Mouse (Mus musculus): ENCODE measurements around the gene Ap4b1. TPM values are rescaled to one million over a fixed set of nuclear protein-coding genes. Genes with fewer than 3 reads are reported as not detected.

Gene Ap4b1
- total RNA-seq, 1 experiment = 12.8 TPM

DNA sequence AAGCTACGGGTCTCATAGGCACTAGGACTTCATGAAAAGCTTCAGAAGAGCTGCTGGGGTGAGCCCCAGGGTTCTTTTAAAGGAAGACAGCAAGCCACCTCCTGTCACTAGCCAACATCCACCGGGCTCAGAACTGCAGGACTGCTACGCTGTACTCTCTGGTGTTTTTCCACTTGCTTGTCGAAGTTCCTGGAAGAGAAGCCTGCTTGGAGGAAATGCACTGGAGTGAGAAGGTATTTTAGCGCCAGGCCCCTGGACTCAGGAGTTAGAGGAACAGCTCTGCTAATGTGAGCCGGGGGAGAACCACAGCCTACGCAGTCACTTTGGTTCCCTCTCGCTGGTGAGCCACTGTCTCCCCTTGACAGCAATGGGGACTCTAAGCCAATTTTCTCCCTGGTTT lies 6.5 kb upstream of the Ap4b1 start:
- Histone ChIP-seq H3K4me1 (ENCODE audit: control insufficient read depth in 2 of 2, insufficient read depth in 2 of 2, low read length in 2 of 2, poor library complexity in 1 of 2) (no peaks in the 10 kb centered on the region), H3K36me3 (ENCODE audit: control insufficient read depth, insufficient read depth, low read length, poor library complexity, severe bottlenecking) (peaks cover 9% of the 10 kb centered on the region), H3K4me3 (ENCODE audit: insufficient read depth in 1 of 2, low read depth in 1 of 2, low read length in 2 of 2, poor library complexity in 1 of 2, severe bottlenecking in 1 of 2) (no peak overlapping the region), H3K9ac (ENCODE audit: insufficient read depth, low read depth, low read length, poor library complexity, severe bottlenecking) (no peak overlapping the region), H3K9me3 (ENCODE audit: control insufficient read depth, insufficient read depth, low read depth, low read length) (no peaks in the 10 kb centered on the region), H3K27ac (ENCODE audit: insufficient read depth, low read depth, low read length, poor library complexity, severe bottlenecking) (no peak overlapping the region)
- DNase-seq (ENCODE audit: low read depth, low spot score) = no peak
- in situ Hi-C loops (cut with MboI; ENCODE audit: low sequenced_read_pairs in 2 of 2, unreplicated experiment in 2 of 2) = no loop called here
- TF ChIP-seq MAFK (IDR thresholded peaks at IDR 0.05; ENCODE audit: insufficient read depth, low read depth, low read length) (no peak), ZC3H11A (IDR thresholded peaks at IDR 0.05; ENCODE audit: borderline replicate concordance, low read depth, low read length) (no peak), CHD2 (IDR thresholded peaks at IDR 0.05; ENCODE audit: low read depth, low read length) (no peak), HCFC1 (IDR thresholded peaks at IDR 0.05; ENCODE audit: borderline replicate concordance, insufficient read depth, low read length) (no peak), ZNF384 (IDR thresholded peaks at IDR 0.05; ENCODE audit: low read depth, low read length) (no peak)

DNA sequence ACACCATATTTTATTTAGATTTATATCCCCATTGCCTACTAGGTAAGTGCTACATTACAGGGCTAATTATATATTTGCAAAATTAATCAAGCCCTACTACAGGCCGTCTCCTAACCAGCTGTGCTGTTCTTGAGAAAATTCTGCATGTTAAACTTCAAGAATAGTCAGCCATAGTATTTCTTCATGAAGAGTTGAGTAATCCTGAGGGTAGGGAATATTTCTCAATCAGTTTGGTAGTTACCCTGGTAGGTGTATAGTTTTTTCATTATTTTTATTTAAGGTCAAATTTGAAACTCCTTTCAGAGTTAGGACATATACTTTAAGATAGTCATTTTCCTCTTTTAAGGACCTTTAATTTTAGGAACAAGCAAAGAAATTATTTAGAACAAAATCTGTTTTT lies 3.6 kb upstream of the Ap4b1 start:
- Histone ChIP-seq H3K4me1 (ENCODE audit: control insufficient read depth in 2 of 2, insufficient read depth in 2 of 2, low read length in 2 of 2, poor library complexity in 1 of 2) (no peaks in the 10 kb centered on the region; a peak in 1 of 4 replicates), H3K27ac (ENCODE audit: insufficient read depth, low read depth, low read length, poor library complexity, severe bottlenecking) (no peak overlapping the region), H3K36me3 (ENCODE audit: control insufficient read depth, insufficient read depth, low read length, poor library complexity, severe bottlenecking) (peaks cover 9% of the 10 kb centered on the region), H3K9ac (ENCODE audit: insufficient read depth, low read depth, low read length, poor library complexity, severe bottlenecking) (no peak overlapping the region), H3K9me3 (ENCODE audit: control insufficient read depth, insufficient read depth, low read depth, low read length) (no peaks in the 10 kb centered on the region), H3K4me3 (ENCODE audit: insufficient read depth in 1 of 2, low read depth in 1 of 2, low read length in 2 of 2, poor library complexity in 1 of 2, severe bottlenecking in 1 of 2) (no peak overlapping the region)
- DNase-seq (ENCODE audit: low read depth, low spot score) = no peak
- TF ChIP-seq ZNF384 (IDR thresholded peaks at IDR 0.05; ENCODE audit: low read depth, low read length) = no peak
- TF ChIP-seq CHD2 (IDR thresholded peaks at IDR 0.05; ENCODE audit: low read depth, low read length) = no peak
- in situ Hi-C loops (cut with MboI; ENCODE audit: low sequenced_read_pairs in 2 of 2, unreplicated experiment in 2 of 2) = no loop called here

DNA sequence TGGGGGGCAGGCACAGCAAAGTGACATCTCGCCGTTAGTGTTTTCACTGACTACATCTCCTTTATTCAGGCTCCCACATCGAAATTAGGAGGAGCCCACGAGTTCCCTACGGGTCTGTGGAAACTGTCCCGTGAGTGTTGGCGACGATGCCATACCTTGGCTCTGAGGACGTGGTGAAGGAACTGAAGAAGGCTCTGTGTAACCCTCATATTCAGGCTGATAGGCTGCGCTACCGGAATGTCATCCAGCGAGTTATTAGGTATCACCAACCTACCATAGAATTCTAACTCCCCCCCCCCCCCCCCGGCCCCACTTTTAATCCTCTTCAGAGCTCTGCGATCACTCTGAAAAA lies 455 bp downstream of the Ap4b1 start:
- H3K4me3 ChIP-seq (ENCODE audit: insufficient read depth in 1 of 2, low read depth in 1 of 2, low read length in 2 of 2, poor library complexity in 1 of 2, severe bottlenecking in 1 of 2) = peak overlapping the region; percentile 77 to 91
- peak overlapping the region; percentile 80 for H3K9ac ChIP-seq (ENCODE audit: insufficient read depth, low read depth, low read length, poor library complexity, severe bottlenecking)
- H3K9me3 ChIP-seq (ENCODE audit: control insufficient read depth, insufficient read depth, low read depth, low read length) = no peaks in the 10 kb centered on the region
- TF ChIP-seq HCFC1 (IDR thresholded peaks at IDR 0.05; ENCODE audit: borderline replicate concordance, insufficient read depth, low read length) = no peak
- TF ChIP-seq CHD2 (IDR thresholded peaks at IDR 0.05; ENCODE audit: low read depth, low read length) = no peak
- no peak for TF ChIP-seq ZNF384 (IDR thresholded peaks at IDR 0.05; ENCODE audit: low read depth, low read length)
- no peak for TF ChIP-seq ZC3H11A (IDR thresholded peaks at IDR 0.05; ENCODE audit: borderline replicate concordance, low read depth, low read length)
- TF ChIP-seq MAFK (IDR thresholded peaks at IDR 0.05; ENCODE audit: insufficient read depth, low read depth, low read length) = no peak
- in situ Hi-C loops (cut with MboI; ENCODE audit: low sequenced_read_pairs in 2 of 2, unreplicated experiment in 2 of 2) = no loop called here
- no peaks in the 10 kb centered on the region for H3K36me3 ChIP-seq (ENCODE audit: control insufficient read depth, insufficient read depth, low read length, poor library complexity, severe bottlenecking)
- H3K4me1 ChIP-seq (ENCODE audit: control insufficient read depth in 2 of 2, insufficient read depth in 2 of 2, low read length in 2 of 2, poor library complexity in 1 of 2) = no peaks in the 10 kb centered on the region; a peak in 1 of 4 replicates
- peak overlapping the region; percentile 37; the same call in 1 of the 2 replicates for H3K27ac ChIP-seq (ENCODE audit: insufficient read depth, low read depth, low read length, poor library complexity, severe bottlenecking)
- no peak for DNase-seq (ENCODE audit: low read depth, low spot score)

DNA sequence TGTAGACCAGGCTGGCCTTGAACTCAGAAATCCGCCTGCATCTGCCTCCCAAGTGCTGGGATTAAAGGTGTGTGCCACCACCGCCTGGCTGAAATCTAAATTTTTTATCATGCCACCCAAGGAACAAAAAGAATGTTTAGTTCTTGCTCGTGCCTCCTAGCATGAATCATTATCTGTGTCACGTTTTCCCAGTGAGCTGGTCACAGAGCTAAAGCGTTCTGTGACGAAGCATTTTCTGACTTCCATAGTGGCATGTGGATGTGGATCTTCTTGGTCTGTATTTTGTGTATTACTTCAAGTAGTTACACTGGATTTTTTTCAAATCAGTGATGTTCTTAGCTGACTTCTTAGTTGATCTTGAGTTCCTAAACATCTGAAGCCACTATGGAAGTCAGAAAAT lies 1.6 kb downstream of the Ap4b1 start:
- no peak for DNase-seq (ENCODE audit: low read depth, low spot score)
- in situ Hi-C loops (cut with MboI; ENCODE audit: low sequenced_read_pairs in 2 of 2, unreplicated experiment in 2 of 2) = no loop called here
- Histone ChIP-seq H3K4me1 (ENCODE audit: control insufficient read depth in 2 of 2, insufficient read depth in 2 of 2, low read length in 2 of 2, poor library complexity in 1 of 2) (no peaks in the 10 kb centered on the region; a peak in 1 of 4 replicates), H3K4me3 (ENCODE audit: insufficient read depth in 1 of 2, low read depth in 1 of 2, low read length in 2 of 2, poor library complexity in 1 of 2, severe bottlenecking in 1 of 2) (no peak overlapping the region), H3K9me3 (ENCODE audit: control insufficient read depth, insufficient read depth, low read depth, low read length) (no peaks in the 10 kb centered on the region), H3K27ac (ENCODE audit: insufficient read depth, low read depth, low read length, poor library complexity, severe bottlenecking) (no peak overlapping the region), H3K9ac (ENCODE audit: insufficient read depth, low read depth, low read length, poor library complexity, severe bottlenecking) (no peak overlapping the region), H3K36me3 (ENCODE audit: control insufficient read depth, insufficient read depth, low read length, poor library complexity, severe bottlenecking) (no peaks in the 10 kb centered on the region)
- TF ChIP-seq ZC3H11A (IDR thresholded peaks at IDR 0.05; ENCODE audit: borderline replicate concordance, low read depth, low read length) (no peak), CHD2 (IDR thresholded peaks at IDR 0.05; ENCODE audit: low read depth, low read length) (no peak), HCFC1 (IDR thresholded peaks at IDR 0.05; ENCODE audit: borderline replicate concordance, insufficient read depth, low read length) (no peak), ZNF384 (IDR thresholded peaks at IDR 0.05; ENCODE audit: low read depth, low read length) (no peak)

DNA sequence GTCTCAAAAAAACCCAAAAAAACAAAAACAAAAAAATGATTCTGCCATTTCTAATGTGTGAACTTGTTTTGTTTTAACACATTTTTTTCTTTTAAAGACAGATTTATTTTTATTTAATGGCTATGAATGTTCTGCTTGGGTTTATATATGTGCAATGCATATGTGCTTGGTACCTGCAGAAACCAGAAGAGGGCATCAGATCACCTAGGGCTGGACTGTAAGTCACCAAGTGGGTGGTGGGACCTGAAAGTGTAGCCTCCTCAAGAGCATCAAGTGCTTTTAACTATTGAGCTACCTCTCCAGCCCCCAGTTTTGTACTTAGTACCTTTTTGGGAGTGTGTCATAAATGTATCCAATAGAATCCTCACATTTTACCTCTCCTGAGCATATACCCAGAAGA lies 18.2 kb downstream of the Ap4b1 start:
- in situ Hi-C loops (cut with MboI; ENCODE audit: low sequenced_read_pairs in 2 of 2, unreplicated experiment in 2 of 2) = no loop called here
- no peak overlapping the region for H3K27ac ChIP-seq (ENCODE audit: insufficient read depth, low read depth, low read length, poor library complexity, severe bottlenecking)
- H3K9ac ChIP-seq (ENCODE audit: insufficient read depth, low read depth, low read length, poor library complexity, severe bottlenecking) = no peak overlapping the region
- H3K4me1 ChIP-seq (ENCODE audit: control insufficient read depth in 2 of 2, insufficient read depth in 2 of 2, low read length in 2 of 2, poor library complexity in 1 of 2) = peaks cover 0 to 2% of the 10 kb centered on the region in 2 experiments; a peak in 2 of 4 replicates
- H3K36me3 ChIP-seq (ENCODE audit: control insufficient read depth, insufficient read depth, low read length, poor library complexity, severe bottlenecking) = no peaks in the 10 kb centered on the region; the same call in 1 of the 2 replicates
- TF ChIP-seq HCFC1 (IDR thresholded peaks at IDR 0.05; ENCODE audit: borderline replicate concordance, insufficient read depth, low read length) (no peak), CHD2 (IDR thresholded peaks at IDR 0.05; ENCODE audit: low read depth, low read length) (no peak), ZC3H11A (IDR thresholded peaks at IDR 0.05; ENCODE audit: borderline replicate concordance, low read depth, low read length) (no peak), ZNF384 (IDR thresholded peaks at IDR 0.05; ENCODE audit: low read depth, low read length) (no peak), MAFK (IDR thresholded peaks at IDR 0.05; ENCODE audit: insufficient read depth, low read depth, low read length) (no peak)
- no peak overlapping the region for H3K4me3 ChIP-seq (ENCODE audit: insufficient read depth in 1 of 2, low read depth in 1 of 2, low read length in 2 of 2, poor library complexity in 1 of 2, severe bottlenecking in 1 of 2)
- no peaks in the 10 kb centered on the region for H3K9me3 ChIP-seq (ENCODE audit: control insufficient read depth, insufficient read depth, low read depth, low read length)
- DNase-seq (ENCODE audit: low read depth, low spot score) = no peak

All from ES-E14 (cell line).